Mouse (Mus musculus) stomach, postnatal 0 days (tissue): ENCODE measurements around the gene Apoo.
A peak's percentile ranks its signal among the peaks of the same experiment; 100 is the strongest.

ENCODE experiments used
- CTCF ChIP-seq: IDR thresholded peaks from 2 replicates; pipeline ENCODE4 v1.5.1; 2016; ENCODE audit warnings: antibody characterized with exemption, low read depth, mild to moderate bottlenecking, moderate library complexity
- EP300 ChIP-seq: optimal IDR thresholded peaks from 2 replicates; pipeline ENCODE3; 2016; ENCODE audit warnings: antibody characterized with exemption

DNA sequence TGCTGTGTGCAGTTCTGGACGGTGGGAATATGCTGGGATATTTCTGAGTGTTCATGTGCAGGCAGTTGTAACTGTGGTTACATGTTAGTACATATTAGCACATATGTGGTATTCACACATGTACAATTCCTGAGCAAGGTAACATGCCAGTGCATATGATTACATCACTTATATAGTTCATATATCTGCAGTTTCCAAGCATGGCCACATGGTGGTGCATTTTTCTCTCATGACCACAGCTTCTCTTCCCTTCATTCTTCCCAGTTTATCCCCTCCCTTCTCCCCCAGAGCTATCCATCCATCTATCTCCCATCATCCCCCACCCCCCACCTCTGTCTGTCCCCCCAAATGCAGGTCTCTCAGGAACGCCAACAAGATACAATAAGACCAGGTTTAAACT lies 53.3 kb downstream of the Apoo start:
- TF ChIP-seq CTCF = peak; percentile 48
- no peak for TF ChIP-seq EP300
